Mouse (Mus musculus) urinary bladder, adult 2 months (tissue): ENCODE data around the gene Cygb. TPM values are rescaled to one million over a fixed set of nuclear protein-coding genes. Genes with fewer than 3 reads are reported as not detected.
"Not testable (repeated sequence)": the region's sequence is repeated elsewhere in the genome, so short reads cannot be mapped to it uniquely, and the experiment has no call there.

Experiments
- DNase-seq: peaks from one replicate; pipeline ENCODE4 v3.0.0; 2022; ENCODE audit warnings: low spot score
- polyA plus RNA-seq: library from polyadenylated mRNA; depleted of rRNA; stranded (reverse); fragments of >200 nt; gene quantifications from 2 replicates; pipeline ENCODE4 v1.2.3, GENCODE M21; 2012

The Cygb gene
- polyA plus RNA-seq, 1 experiment = 160 TPM

DNA sequence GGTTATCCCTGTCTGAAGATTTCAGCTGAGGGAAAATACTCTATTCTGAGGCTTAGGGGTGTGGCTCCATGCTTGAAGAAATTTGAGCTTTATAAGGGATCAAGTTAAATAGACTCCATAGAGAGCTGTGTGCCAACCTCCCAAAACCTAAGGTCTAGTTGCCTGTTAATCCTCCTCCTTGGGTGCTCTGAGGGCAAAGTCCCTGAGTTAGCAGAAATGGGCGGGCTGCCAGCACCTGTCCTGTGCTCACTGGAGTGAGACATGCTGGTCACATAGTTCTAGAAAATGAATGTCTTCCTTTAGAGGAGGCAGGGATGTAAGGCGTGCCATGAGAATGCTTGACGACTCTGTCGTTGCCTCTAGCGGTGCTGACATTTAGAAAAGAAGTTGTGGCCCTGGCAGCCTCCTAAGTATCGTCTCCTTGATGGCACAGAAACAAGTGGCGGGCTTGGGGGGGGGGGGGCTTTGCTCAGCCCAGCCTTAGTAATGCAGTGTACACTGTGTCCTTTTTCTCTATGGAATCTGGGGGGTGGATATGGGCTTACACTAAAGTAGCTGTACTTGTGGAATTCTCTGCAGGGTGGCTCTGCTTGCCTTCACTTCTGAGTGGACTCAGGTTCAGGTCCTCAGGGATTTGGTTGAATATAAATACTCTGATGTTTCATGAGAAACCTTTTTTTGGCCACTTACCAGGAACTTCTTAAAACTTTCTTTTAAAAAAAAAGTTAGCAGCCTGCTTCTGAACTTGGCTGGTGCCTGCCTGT, 20.7 kb upstream of the Cygb start:
- no peak for DNase-seq

- DNase-seq = no peak
Observed at GRCm38 (mm10) chr11:116673410-116673809, 19.3 kb upstream of the Cygb start.

DNA sequence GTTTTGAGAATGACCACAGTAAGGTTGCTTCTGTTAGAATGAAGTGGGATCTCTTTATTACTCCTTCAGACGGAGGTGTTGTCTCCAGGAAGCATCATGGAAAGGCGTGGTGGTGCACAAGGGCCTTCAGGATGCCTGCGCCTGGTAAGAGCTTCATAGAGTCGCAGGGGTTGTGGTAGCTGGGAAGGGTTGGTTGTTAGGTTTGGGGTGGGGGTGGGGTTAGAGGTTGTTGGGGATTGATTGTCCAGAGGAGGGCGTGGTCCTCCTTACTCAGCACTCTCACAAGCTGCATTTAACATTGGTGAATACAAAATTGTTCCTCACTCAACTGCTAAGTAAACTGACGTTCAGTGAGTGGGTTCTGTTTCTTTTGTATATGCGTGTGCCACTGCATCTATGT, 18.5 kb upstream of the Cygb start:
- DNase-seq = no peak

DNA sequence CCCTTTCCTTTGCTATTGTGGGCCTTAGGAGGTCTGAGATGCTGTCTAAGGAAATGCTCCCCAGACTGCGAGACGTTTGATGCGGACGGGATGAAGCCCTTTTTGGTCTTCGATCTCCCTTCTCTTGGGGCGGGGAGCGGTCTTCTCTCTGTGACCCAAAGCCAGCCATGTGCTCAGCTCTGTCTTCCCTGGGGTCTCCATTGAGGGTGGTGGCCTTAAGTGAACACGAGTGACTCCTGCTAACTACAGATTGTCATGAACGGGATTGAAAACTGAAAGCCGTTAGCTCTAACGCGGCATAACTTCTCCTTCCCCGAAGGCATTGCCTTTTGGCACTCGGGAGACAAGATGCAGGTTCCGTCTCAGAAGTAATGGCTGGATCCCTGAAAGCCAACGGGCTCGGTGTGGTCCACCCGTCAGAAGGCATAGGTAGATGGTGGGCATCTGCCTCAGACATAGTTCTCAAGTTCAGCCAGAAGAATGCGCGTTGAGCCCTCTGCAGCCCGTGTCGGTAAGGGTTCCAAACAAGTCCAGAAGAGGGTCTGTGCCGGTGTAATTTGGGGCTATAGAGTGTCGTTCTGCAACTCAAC, 17.8 kb upstream of the Cygb start:
- no peak for DNase-seq

- peak; percentile 98 for DNase-seq
Observed at GRCm38 (mm10) chr11:116671112-116671844, 17.2 kb upstream of the Cygb start.

- DNase-seq = no peak
Observed at GRCm38 (mm10) chr11:116670386-116670785, 16.3 kb upstream of the Cygb start.

GRCm38 (mm10) chr11:116669787-116670365, 15.8 kb upstream of the Cygb start:
- DNase-seq = no peak

DNA sequence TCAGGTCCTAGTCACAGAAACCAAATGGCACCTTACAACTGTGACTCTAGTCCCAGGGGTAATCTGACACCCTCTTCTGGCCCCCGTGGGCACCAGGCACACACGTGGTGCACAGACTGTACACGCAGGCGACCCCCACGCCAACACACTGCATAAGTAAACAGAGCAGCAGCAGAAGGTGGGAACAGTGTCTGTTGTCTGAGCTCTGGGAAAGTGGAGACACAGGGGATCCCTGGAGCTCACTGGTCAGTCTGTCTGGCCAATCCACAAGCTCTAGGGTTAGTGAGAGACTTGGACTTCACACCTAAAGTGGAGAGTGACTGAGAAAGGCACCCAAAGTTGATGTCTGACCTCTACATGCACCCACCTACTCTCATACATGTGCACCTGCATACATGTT, 15.2 kb upstream of the Cygb start:
- DNase-seq = no peak

DNA sequence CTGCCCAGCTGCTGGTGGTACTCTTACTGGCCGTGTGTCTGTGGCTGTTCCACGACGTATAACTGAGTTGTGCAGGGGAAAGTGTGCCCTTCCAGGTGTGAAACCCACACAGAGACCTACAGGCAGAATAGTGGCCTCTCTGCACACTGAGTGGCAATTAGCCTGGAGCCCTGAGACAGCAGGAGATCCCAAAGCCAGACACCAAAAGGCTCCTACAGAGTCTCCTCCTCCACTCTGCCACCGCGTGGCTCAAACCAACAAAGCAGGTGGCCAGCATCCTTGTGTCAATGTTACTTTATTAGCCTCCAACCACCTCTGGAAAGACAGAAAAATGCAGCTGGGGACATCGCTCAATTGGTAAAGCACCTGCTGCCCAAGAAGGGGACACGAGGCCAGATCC, 14.7 kb upstream of the Cygb start:
- DNase-seq = no peak

- no peak for DNase-seq
Observed at GRCm38 (mm10) chr11:116668381-116668825, 14.3 kb upstream of the Cygb start.

DNA sequence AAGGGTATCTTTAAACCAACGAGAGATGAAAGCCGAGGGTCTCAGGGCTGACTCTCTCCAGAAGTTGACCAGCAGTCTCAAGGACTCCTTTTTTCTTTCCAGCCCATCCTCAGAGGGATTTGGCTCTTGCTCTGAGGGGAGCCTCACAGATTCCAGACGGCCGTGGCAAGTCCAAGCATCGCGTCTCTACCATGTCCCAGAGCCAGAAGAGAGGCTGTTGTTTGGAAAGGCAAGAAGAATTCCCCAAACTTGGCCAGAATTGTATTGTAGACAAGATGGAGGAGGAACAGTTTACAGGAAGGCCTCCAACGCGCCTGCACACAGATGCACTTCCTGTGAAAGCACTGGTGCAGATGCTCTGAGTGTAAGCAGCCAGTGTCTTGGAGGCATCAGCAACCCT, 13.8 kb upstream of the Cygb start:
- no peak for DNase-seq

DNA sequence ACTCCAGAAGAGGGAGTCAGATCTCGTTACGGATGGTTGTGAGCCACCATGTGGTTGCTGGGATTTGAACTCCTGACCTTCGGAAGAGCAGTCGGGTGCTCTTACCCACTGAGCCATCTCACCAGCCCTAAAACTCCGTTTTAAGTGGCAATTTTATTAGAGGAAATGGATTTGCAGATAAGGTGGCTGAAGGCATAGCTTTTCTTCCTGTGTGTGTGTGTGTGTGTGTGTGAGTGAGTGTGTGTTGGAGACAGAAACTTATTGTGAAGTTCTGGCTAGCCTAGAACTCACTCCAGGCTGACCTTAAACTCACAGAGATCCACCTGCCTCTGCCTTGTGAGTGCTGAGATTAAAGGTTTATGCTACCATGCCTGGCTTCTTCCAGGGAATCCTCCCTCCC, 12.9 kb upstream of the Cygb start:
- not testable (repeated sequence) for DNase-seq

DNA sequence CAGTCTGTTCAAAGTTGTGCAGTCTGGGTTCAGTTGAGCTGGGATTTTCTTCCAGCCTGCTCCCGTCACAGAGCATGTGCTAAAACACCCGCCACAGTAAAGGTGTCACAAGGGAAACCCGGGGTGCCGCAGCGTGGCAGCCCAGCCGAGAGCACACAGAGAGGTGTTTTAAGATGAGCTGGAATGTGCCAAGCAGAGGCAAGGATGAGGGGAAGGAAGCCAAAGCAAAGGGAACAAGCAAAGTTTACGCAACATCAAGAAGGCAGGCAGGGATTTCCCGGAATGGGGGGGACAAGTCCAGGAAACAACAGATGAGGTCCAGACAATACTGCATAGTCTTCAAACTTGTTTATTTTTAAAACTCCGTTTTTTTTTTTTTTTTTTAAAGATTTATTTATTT, 12.5 kb upstream of the Cygb start:
- DNase-seq = no peak

GRCm38 (mm10) chr11:116665289-116665688, 11.2 kb upstream of the Cygb start:
- DNase-seq = no peak

DNA sequence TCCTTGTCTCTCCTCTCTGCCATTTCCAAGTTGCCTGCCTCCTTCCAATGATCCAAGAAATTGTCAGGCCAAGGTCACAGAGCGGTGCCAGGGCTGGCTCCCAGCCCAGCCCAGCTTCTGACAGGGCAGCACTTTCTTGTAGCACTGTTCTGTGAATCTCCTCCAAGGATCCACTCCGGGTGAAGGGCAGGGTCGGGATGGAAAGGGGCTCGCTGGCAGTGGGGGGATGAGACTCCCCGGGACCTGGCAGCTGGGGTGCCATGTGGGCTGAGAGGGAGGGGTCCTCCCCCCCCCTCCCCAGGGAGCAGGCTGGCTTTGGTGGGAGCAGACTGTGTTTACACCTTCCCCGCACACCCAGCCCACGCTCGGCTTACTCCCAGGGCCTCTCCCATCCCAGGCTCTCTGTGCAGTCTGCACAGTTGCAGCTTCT, 7.8 kb upstream of the Cygb start:
- DNase-seq = no peak

GRCm38 (mm10) chr11:116661291-116661947, 7.3 kb upstream of the Cygb start:
- no peak for DNase-seq

DNA sequence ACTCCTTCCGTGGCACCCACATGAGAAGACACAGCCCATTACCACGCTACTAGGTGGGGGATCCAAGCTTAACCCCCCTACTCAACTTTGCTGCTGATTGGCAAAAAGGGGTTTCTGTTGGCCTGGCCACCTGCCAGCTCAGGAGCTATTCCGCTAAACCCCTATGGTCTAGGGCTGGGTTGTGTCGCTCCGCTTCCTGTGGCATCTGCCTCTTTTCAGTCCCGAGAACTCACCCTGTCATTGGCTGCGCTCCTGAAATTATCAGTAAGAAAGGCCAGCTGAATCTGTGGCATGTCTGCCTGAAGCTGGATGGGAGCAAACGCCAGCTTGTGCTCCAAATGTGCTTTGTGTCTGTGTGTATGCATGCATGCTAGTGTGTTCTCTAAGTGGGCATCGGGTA, 6.1 kb upstream of the Cygb start:
- DNase-seq = no peak

DNA sequence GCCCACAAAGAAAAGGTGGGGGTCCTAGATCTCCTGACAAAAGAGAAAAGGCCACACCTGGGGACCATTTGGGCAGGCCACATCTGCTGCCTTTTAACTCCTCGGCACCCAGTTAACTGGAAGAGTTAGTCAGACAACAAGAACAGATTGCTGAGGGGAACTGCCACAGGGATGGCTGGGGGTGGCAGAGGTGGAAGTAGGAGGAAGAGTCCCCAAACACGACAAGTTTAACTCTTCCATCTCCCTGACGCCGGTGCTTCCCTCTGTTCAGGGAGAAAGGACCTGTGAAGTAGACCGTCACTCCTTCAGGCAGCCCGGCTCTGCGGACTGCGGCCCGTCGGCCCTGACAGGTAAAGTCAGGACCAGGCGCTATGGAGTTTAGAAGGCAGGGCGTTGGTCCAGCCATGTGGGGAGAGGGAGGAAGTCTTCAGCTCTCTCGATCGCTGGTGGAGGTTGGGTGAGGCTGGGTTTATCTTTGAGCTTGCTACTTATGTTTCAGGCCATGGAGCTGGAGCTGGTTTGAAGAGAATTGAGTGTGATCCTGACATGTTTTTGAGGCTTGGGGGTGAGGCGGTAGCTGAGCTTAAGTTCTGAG, 5.0 kb upstream of the Cygb start:
- no peak for DNase-seq

DNA sequence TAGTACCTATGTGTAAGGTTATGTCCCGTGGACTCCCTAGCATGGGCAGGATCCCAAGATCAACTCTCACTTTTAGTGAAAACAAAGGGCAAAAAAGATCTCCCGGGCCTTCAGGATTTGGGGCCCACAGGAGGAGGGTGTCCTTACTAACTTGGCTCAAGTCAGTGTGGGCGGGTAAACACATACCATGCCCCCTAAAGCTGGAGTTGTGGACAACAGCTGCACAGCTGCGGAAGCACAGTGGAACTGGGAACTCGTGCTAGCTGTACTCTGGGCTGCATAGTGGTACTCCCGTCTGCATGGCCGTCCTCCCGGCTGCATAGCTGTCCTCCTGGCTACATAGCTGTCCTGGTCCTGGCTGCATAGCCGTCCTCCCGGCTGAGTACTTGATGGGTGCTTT, 4.1 kb upstream of the Cygb start:
- DNase-seq = no peak

GRCm38 (mm10) chr11:116657311-116658223, 3.5 kb upstream of the Cygb start:
- peak; percentile 57 for DNase-seq
